Mouse (Mus musculus) liver, postnatal 0 days (tissue): ENCODE data around the gene Tbc1d1. TPM values are rescaled to one million over a fixed set of nuclear protein-coding genes. Genes with fewer than 3 reads are reported as not detected.

Source experiments
- ATAC-seq: fragments of 200-750 bp; cut with Nextera tagmentation; 2 replicates; pipeline ENCODE4 v1.8.0; 2017; ENCODE audit warnings: mild to moderate bottlenecking, moderate library complexity
- DNase-seq: peaks from one replicate; pipeline ENCODE4 v3.0.0-alpha.2; 2016
- H3K27ac ChIP-seq: fragments of 300-500 bp; sonication (generic); 2 replicates; pipeline ENCODE4 v1.5.1; 2014; ENCODE audit warnings: antibody characterized with exemption, moderate library complexity, mild to moderate bottlenecking, low read depth
- H3K27me3 ChIP-seq: fragments of 300-500 bp; sonication (generic); 2 replicates; pipeline ENCODE4 v1.6.1; 2014; ENCODE audit warnings: low read length, control low read depth, mixed read lengths; ENCODE audit not compliant: insufficient read depth
- H3K36me3 ChIP-seq: fragments of 300-500 bp; sonication (generic); replicated peaks from 2 replicates; pipeline ENCODE4 v1.6.1; 2014; ENCODE audit warnings: mild to moderate bottlenecking, control low read depth, low read length, moderate library complexity, mixed read lengths; ENCODE audit not compliant: insufficient read depth
- H3K4me1 ChIP-seq: fragments of 300-500 bp; sonication (generic); 2 replicates; pipeline ENCODE4 v1.6.1; 2014; ENCODE audit warnings: antibody characterized with exemption, mild to moderate bottlenecking, control low read depth; ENCODE audit not compliant: insufficient read depth
- H3K4me2 ChIP-seq: fragments of 300-500 bp; sonication (generic); 2 replicates; pipeline ENCODE4 v1.6.1; 2014; ENCODE audit warnings: low read depth, mild to moderate bottlenecking, low read length, moderate library complexity, mixed read lengths
- H3K4me3 ChIP-seq: fragments of 300-500 bp; sonication (generic); 2 replicates; pipeline ENCODE4 v1.5.1; 2014; ENCODE audit warnings: low read depth, low read length
- H3K9ac ChIP-seq: fragments of 300-500 bp; sonication (generic); replicated peaks from 2 replicates; pipeline ENCODE4 v1.6.1; 2014; ENCODE audit warnings: mild to moderate bottlenecking, moderate library complexity
- H3K9me3 ChIP-seq: fragments of 300-500 bp; sonication (generic); 2 replicates; pipeline ENCODE4 v1.6.1; 2016; ENCODE audit warnings: mild to moderate bottlenecking, control low read depth, low read length, mixed read lengths
- CTCF ChIP-seq: sonication (generic); IDR thresholded peaks from 2 replicates; pipeline ENCODE4 v1.5.1; 2016; ENCODE audit warnings: antibody characterized with exemption, low read depth
- EP300 ChIP-seq: IDR thresholded peaks from 2 replicates; pipeline ENCODE4 v1.6.1; 2016; ENCODE audit warnings: antibody characterized with exemption, low read depth, mild to moderate bottlenecking
- WGBS: fragments of 180-500 bp; shearing (Covaris S2); extraction: QIAGEN DNeasy Blood & Tissue Kit; methylation state at CpG from one replicate; pipeline ENCODE4 v1.1.7; 2014; ENCODE audit not compliant: insufficient replicate concordance; 5-methylcytosine and 5-hydroxymethylcytosine counted together
- polyA plus RNA-seq: library from polyadenylated mRNA; unstranded; fragments of >200 nt; fragmentation: Nextera tagmentation; extraction: Ambion mirVana; gene quantifications from 2 replicates; pipeline ENCODE4 v1.2.1, GENCODE M21; 2015

Gene Tbc1d1
- polyA plus RNA-seq, 1 experiment from 2014 or later = 5.0 TPM

DNA sequence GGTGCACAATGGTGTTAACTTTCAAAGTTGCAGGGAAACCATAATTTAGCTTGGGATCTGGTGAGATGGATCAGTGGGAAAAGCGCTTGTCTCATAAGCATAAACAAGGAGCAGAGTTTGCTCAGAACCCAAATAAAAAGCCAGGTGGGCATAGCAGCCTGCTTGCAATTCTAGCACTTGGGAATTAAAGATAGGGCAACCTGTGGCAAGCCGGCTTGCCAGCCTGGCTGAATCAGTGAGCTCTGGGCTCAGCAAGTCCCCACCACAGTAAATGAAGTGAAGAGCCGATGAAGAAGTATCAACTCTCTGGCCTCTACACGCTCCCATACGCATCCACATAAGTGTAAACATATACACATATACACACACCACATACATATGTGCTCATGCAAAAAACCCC is 59.7 kb downstream of the Tbc1d1 start:
- H3K9ac ChIP-seq = no peak overlapping the region
- H3K4me2 ChIP-seq = no peak overlapping the region
- DNase-seq (no peak), ATAC-seq (no peak)
- WGBS = 89% methylated on average over 5 of the region's 5 CpGs
- H3K4me1 ChIP-seq = peaks cover 24% of the 10 kb centered on the region
- no peaks in the 10 kb centered on the region for H3K36me3 ChIP-seq
- no peaks in the 10 kb centered on the region for H3K27me3 ChIP-seq
- TF ChIP-seq CTCF = no peak
- no peak for TF ChIP-seq EP300
- no peak overlapping the region for H3K27ac ChIP-seq
- no peaks in the 10 kb centered on the region for H3K9me3 ChIP-seq
- H3K4me3 ChIP-seq = no peak overlapping the region

DNA sequence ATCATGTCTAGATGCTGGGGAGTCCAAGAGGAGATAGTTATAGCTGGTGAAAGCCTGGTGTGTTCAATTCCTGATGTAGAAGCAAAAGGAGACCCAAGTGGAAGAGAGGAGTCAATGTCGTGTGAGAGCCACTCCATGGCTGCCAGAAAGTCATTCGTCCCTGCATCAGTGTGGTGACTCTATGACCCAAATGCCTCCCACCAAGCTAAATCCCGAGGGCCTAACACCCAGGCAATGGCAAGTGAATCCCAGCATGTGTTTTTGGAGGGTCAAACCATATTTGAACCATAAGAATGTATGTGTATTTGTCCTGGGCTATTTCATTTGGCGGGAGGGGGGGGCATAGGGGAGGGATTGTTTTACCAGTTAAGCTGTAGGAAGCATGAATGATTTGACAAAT is 60.2 kb downstream of the Tbc1d1 start:
- Histone ChIP-seq H3K4me1 (peaks cover 24% of the 10 kb centered on the region), H3K27me3 (no peaks in the 10 kb centered on the region), H3K4me3 (no peak overlapping the region), H3K9ac (no peak overlapping the region), H3K36me3 (no peaks in the 10 kb centered on the region), H3K9me3 (no peaks in the 10 kb centered on the region), H3K4me2 (no peak overlapping the region), H3K27ac (no peak overlapping the region)
- WGBS = 83% methylated on average over 4 of the region's 4 CpGs
- no peak for TF ChIP-seq EP300
- ATAC-seq (no peak), DNase-seq (no peak)

DNA sequence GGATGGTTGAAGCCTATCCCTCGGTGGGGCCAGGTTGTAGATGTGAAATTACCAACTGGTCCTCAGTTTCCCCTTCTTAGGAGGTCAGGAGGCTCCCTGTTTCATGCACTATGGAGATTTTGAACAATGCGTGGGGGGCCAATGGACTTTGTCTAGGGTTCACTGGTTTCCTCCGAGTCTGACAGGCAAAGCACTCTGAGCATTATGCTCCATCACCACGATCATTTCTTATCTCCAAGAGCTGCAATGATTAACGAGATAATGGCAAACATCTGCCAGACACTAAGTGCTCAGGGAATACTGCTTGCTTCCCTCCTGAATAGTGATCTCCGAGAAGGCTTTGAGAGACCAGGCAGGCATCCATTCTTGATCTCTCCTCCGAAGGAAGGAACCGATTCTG is 61.2 kb downstream of the Tbc1d1 start:
- Histone ChIP-seq H3K4me2 (peak overlapping the region; percentile 16; the same call in 1 of the 2 replicates), H3K27ac (0 out of 2 replicates have a peak overlapping the region, but pooled peaks have one; percentile 19)
- WGBS = 62% methylated on average over 8 of the region's 8 CpGs

DNA sequence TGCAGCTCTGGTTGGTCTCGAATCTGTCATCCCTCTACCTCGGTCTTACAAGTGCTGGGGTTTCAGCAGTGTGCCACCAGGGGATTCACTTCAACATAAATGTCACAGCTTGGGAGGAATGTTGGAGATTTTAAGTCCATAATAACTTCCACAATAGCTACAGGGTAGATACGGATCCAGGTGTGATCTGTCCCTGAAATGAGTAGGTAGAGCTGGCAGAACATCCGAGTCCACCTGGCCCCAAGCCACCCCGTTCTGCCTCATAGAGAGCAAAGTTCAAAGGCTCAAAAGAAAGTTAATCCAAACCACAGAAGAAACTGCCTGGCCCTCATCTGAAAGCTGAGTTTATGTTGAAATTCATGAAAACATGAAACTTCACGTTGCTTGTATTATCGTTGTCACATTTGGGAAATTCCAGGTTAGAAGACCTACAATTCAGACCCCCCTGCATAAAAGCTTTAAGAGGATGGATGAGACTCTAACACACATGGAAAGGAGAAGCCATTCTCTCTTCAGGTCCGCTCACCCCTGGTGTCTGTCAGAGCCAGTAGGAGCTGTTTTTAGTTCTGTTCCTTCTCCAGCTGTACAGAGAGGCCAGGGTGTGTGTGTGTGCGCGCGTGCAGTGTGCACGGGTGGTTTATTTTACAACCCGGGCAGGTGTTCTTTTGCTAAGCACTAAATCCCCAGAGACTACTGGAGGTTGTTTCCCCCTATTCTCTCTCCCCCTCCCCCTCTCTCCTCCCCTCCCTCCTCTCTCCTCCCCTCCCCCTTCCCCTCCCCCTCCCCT is 61.9 kb downstream of the Tbc1d1 start:
- ATAC-seq (peak; percentile 78), DNase-seq (peak; percentile 58)
- 72% methylated on average over 13 of the region's 13 CpGs for WGBS
- Histone ChIP-seq H3K27me3 (no peaks in the 10 kb centered on the region), H3K27ac (peak overlapping the region; percentile 76), H3K9me3 (no peaks in the 10 kb centered on the region), H3K4me1 (peaks cover 16% of the 10 kb centered on the region), H3K4me3 (no peak overlapping the region), H3K9ac (no peak overlapping the region), H3K36me3 (no peaks in the 10 kb centered on the region), H3K4me2 (peak overlapping the region; percentile 22; the same call in 1 of the 2 replicates)
- TF ChIP-seq EP300 (no peak), CTCF (no peak)

More for the DNA sequence above, 61.2 kb downstream of the Tbc1d1 start:
- Histone ChIP-seq H3K36me3 (no peaks in the 10 kb centered on the region), H3K27me3 (no peaks in the 10 kb centered on the region), H3K4me1 (peaks cover 19% of the 10 kb centered on the region), H3K9ac (no peak overlapping the region), H3K4me3 (no peak overlapping the region), H3K9me3 (no peaks in the 10 kb centered on the region)
- ATAC-seq (no peak), DNase-seq (no peak)
- TF ChIP-seq EP300 = no peak
- no peak for TF ChIP-seq CTCF

DNA sequence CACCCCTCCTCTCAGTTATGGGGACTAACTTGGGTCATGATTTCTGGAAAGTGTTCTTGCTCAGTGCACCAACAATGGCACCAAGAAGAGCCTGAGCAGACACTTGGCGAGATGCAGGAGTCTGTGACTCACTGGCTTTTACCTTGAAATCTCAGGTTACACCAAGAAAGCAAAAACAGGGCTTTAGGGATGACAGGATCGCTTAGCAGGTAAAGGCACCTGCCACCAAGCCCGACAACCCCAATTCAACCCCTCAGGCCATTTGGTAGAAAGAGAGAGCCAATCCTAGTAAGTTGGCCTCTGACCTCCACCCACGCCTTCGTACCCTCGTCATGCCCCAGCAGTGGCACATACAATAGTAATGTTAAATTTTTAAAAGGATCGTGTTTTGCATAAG is 62.5 kb downstream of the Tbc1d1 start:
- H3K9me3 ChIP-seq = no peaks in the 10 kb centered on the region
- 67% methylated on average over 7 of the region's 7 CpGs for WGBS
- TF ChIP-seq CTCF (no peak), EP300 (no peak)
- H3K4me1 ChIP-seq = peaks cover 16% of the 10 kb centered on the region
- DNase-seq (no peak), ATAC-seq (no peak)
- no peak overlapping the region for H3K27ac ChIP-seq
- H3K4me2 ChIP-seq = no peak overlapping the region
- H3K36me3 ChIP-seq = no peaks in the 10 kb centered on the region
- no peak overlapping the region for H3K4me3 ChIP-seq
- no peaks in the 10 kb centered on the region for H3K27me3 ChIP-seq
- H3K9ac ChIP-seq = no peak overlapping the region

DNA sequence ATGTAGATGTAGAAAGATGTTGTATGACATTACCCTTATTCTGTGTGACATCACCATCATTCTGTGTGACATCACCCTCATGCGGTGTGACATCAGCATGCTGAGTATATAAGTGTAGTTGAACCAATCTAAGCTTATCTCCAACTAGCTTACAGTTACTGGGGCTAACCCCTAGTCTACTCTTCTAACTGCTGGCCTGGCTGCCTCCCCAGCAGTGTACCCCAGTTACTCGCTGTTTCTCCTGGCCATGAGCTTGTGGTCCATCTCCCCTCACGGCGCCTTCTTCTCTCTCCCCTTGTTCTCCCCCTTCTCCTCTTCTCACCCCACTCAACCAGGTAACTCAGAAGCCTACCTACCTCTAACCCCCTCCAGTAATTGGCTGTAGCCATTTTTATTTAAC is 64.7 kb downstream of the Tbc1d1 start:
- Histone ChIP-seq H3K36me3 (no peaks in the 10 kb centered on the region), H3K27me3 (no peaks in the 10 kb centered on the region), H3K4me2 (no peak overlapping the region), H3K4me3 (no peak overlapping the region), H3K4me1 (peaks cover 16% of the 10 kb centered on the region), H3K9me3 (no peaks in the 10 kb centered on the region), H3K9ac (no peak overlapping the region), H3K27ac (no peak overlapping the region)
- 93% methylated on average over 4 of the region's 4 CpGs for WGBS
- DNase-seq (no peak), ATAC-seq (no peak)
- TF ChIP-seq CTCF (no peak), EP300 (no peak)
